10 mouse cellular contexts compared by ENCODE assay signal in genomic region chr9:21245113-21245487, GRCm38 (mm10). TPM values are rescaled to one million over a fixed set of nuclear protein-coding genes. Genes with fewer than 3 reads are reported as not detected.
DNase-seq lines count a peak whose midpoint lies in the region; ATAC-seq and TF ChIP-seq lines count a peak whose summit lies in the region.
"Had no signal": no experiment of that assay in that cellular context is flagged by ENCODE, and none has a peak within 500 bp of the region (broad histone marks: within the 10 kb centered on the region; RNA-seq: fewer than 3 reads in every experiment).

No protein-coding gene starts in this region.

- peaks cover 100% of the 10 kb centered on the region for H3K27me3 ChIP-seq in forebrain, embryonic 10.5 days (ENCODE audit: poor library complexity, severe bottlenecking)
- H3K27me3 ChIP-seq in limb, embryonic 11.5 days (ENCODE audit: control insufficient read depth, insufficient read depth, low read length), result peaks cover 72% of the 10 kb centered on the region
- peaks cover 74% of the 10 kb centered on the region for H3K27me3 ChIP-seq in neural tube, embryonic 15.5 days (replicated peaks)

- WGBS in forebrain, embryonic 10.5 days, result 1% methylated on average over 16 of the region's 16 CpGs
- 3% methylated on average over 16 of the region's 16 CpGs for WGBS in limb, embryonic 11.5 days
- 2% methylated on average over 16 of the region's 16 CpGs for WGBS in neural tube, embryonic 15.5 days

- H3K9ac ChIP-seq in limb, embryonic 11.5 days (ENCODE audit: low read length), result peak overlapping the region; percentile 47
- H3K9ac ChIP-seq in neural tube, embryonic 15.5 days (replicated peaks), result peak overlapping the region; percentile 35

- H3K4me2 ChIP-seq in limb, embryonic 11.5 days (ENCODE audit: low read depth, severe bottlenecking), result peak overlapping the region; percentile 77
- peak overlapping the region; percentile 87 for H3K4me2 ChIP-seq in neural tube, embryonic 15.5 days

- peaks cover 32% of the 10 kb centered on the region for H3K4me1 ChIP-seq in forebrain, embryonic 10.5 days
- H3K4me1 ChIP-seq in limb, embryonic 11.5 days (ENCODE audit: control insufficient read depth, insufficient read depth, low read length), result peaks cover 16% of the 10 kb centered on the region
- peaks cover 36% of the 10 kb centered on the region for H3K4me1 ChIP-seq in neural tube, embryonic 15.5 days

- no peak for DNase-seq in layer of hippocampus, adult 2 months (ENCODE audit: low spot score in 2 of 2)
- DNase-seq in layer of hippocampus, adult 18-20 months (ENCODE audit: low spot score in 2 of 2), result no peak
- DNase-seq in forebrain, embryonic 10.5 days (ENCODE audit: extremely low spot score, low spot score), result no peak
- no peak for DNase-seq in limb, embryonic 11.5 days (ENCODE audit: low spot score)
- DNase-seq in left cerebral cortex, adult 11 months (ENCODE audit: low spot score), result no peak
- DNase-seq in cerebellum, adult 9-11 months, result no peak
- DNase-seq in adipocyte (ENCODE audit: low spot score), result no peak
- DNase-seq: lung, postnatal 36 days had no signal

- peaks cover 6% of the 10 kb centered on the region for H3K9me3 ChIP-seq in forebrain, embryonic 10.5 days
- H3K9me3 ChIP-seq in limb, embryonic 11.5 days (ENCODE audit: control insufficient read depth, low read length), result no peaks in the 10 kb centered on the region
- no peaks in the 10 kb centered on the region for H3K9me3 ChIP-seq in neural tube, embryonic 15.5 days (replicated peaks)

- H3K4me3 ChIP-seq in layer of hippocampus, adult 2 months, result peak overlapping the region; percentile 57
- H3K4me3 ChIP-seq in forebrain, embryonic 10.5 days, result peak overlapping the region; percentile 55
- peak overlapping the region; percentile 45 for H3K4me3 ChIP-seq in limb, embryonic 11.5 days (ENCODE audit: low read depth, low read length)
- peak overlapping the region; percentile 47 for H3K4me3 ChIP-seq in neural tube, embryonic 15.5 days (replicated peaks)

- no peaks in the 10 kb centered on the region for H3K36me3 ChIP-seq in forebrain, embryonic 10.5 days (replicated peaks)
- no peaks in the 10 kb centered on the region for H3K36me3 ChIP-seq in limb, embryonic 11.5 days (ENCODE audit: control insufficient read depth, insufficient read depth, low read length)
- no peaks in the 10 kb centered on the region for H3K36me3 ChIP-seq in neural tube, embryonic 15.5 days

- TF ChIP-seq CTCF in layer of hippocampus, adult 2 months (conservative IDR thresholded peaks at IDR 0.05), result no peak

- no peak for ATAC-seq in limb, embryonic 11.5 days (ENCODE audit: insufficient number of reproducible peaks, low FRiP score, low TSS enrichment, low read depth)
- ATAC-seq in neural tube, embryonic 15.5 days (ENCODE audit: low FRiP score), result no peak

- H3K27ac ChIP-seq in layer of hippocampus, adult 2 months, result peak overlapping the region; percentile 75; the same call in 1 of the 2 replicates
- peak overlapping the region; percentile 30; the same call in 1 of the 2 replicates for H3K27ac ChIP-seq in forebrain, embryonic 10.5 days
- no peak overlapping the region for H3K27ac ChIP-seq in limb, embryonic 11.5 days (replicated peaks; ENCODE audit: low read depth, low read length)
- H3K27ac ChIP-seq in neural tube, embryonic 15.5 days (replicated peaks), result peak overlapping the region; percentile 72

RNA-seq across cellular contexts. Expression of gene S1pr5, which starts 3.1 kb away (rescaled TPM):
- 10 to 100 TPM; 10.6 to 10.9 TPM for total RNA-seq in layer of hippocampus, adult 2 months (2021)
- total RNA-seq in layer of hippocampus, adult 18-20 months (2021), result 10 to 100 TPM; 13.5 to 14.5 TPM
- polyA plus RNA-seq in forebrain, embryonic 10.5 days (2016; fragmentation: Nextera tagmentation; extraction: Ambion mirVana), result 0.07 and 0.10 TPM in 2 replicates
- polyA plus RNA-seq in limb, embryonic 11.5 days (2014; fragmentation: Nextera tagmentation; extraction: Ambion mirVana), result 0.38 and 0.39 TPM in 2 replicates
- 5.8 and 6.7 TPM in 2 replicates for polyA plus RNA-seq in neural tube, embryonic 15.5 days (2015; fragmentation: Nextera tagmentation; extraction: Ambion mirVana)
- polyA plus RNA-seq: testis, adult 2 months had no signal

RNA-seq across cellular contexts. Expression of gene Keap1, which starts 5.9 kb away (rescaled TPM):
- 10 to 100 TPM; 56.7 to 60.6 TPM for total RNA-seq in layer of hippocampus, adult 2 months (2021)
- total RNA-seq in layer of hippocampus, adult 18-20 months (2021), result 10 to 100 TPM; 58.3 to 61.5 TPM
- 46.7 and 48.6 TPM in 2 replicates for polyA plus RNA-seq in forebrain, embryonic 10.5 days (2016; fragmentation: Nextera tagmentation; extraction: Ambion mirVana)
- 31.1 and 35.2 TPM in 2 replicates for polyA plus RNA-seq in limb, embryonic 11.5 days (2014; fragmentation: Nextera tagmentation; extraction: Ambion mirVana)
- polyA plus RNA-seq in neural tube, embryonic 15.5 days (2015; fragmentation: Nextera tagmentation; extraction: Ambion mirVana), result 70.1 and 72.0 TPM in 2 replicates

RNA-seq across cellular contexts. Expression of gene Atg4d, which starts 20.0 kb away (rescaled TPM):
- 10 to 100 TPM; 39.8 to 40.2 TPM for total RNA-seq in layer of hippocampus, adult 2 months (2021)
- total RNA-seq in layer of hippocampus, adult 18-20 months (2021), result 10 to 100 TPM; 43.6 to 50.9 TPM
- 45.2 and 48.5 TPM in 2 replicates for polyA plus RNA-seq in forebrain, embryonic 10.5 days (2016; fragmentation: Nextera tagmentation; extraction: Ambion mirVana)
- 29.5 and 31.9 TPM in 2 replicates for polyA plus RNA-seq in limb, embryonic 11.5 days (2014; fragmentation: Nextera tagmentation; extraction: Ambion mirVana)
- polyA plus RNA-seq in neural tube, embryonic 15.5 days (2015; fragmentation: Nextera tagmentation; extraction: Ambion mirVana), result 50.0 and 52.4 TPM in 2 replicates

RNA-seq across cellular contexts. Expression of gene Kri1, which starts 42.7 kb away (rescaled TPM):
- 10 to 100 TPM; 45.1 to 46.6 TPM for total RNA-seq in layer of hippocampus, adult 2 months (2021)
- 10 to 100 TPM; 39.7 to 46.9 TPM for total RNA-seq in layer of hippocampus, adult 18-20 months (2021)
- 18.3 and 18.8 TPM in 2 replicates for polyA plus RNA-seq in forebrain, embryonic 10.5 days (2016; fragmentation: Nextera tagmentation; extraction: Ambion mirVana)
- polyA plus RNA-seq in limb, embryonic 11.5 days (2014; fragmentation: Nextera tagmentation; extraction: Ambion mirVana), result 14.1 and 16.2 TPM in 2 replicates
- 15.2 and 18.7 TPM in 2 replicates for polyA plus RNA-seq in neural tube, embryonic 15.5 days (2015; fragmentation: Nextera tagmentation; extraction: Ambion mirVana)

RNA-seq across cellular contexts. Expression of gene Cdkn2d, which starts 46.1 kb away (rescaled TPM):
- total RNA-seq in layer of hippocampus, adult 2 months (2021), result 10 to 100 TPM; 53.7 to 54.4 TPM
- total RNA-seq in layer of hippocampus, adult 18-20 months (2021), result 10 to 100 TPM; 53.7 to 56.7 TPM
- polyA plus RNA-seq in forebrain, embryonic 10.5 days (2016; fragmentation: Nextera tagmentation; extraction: Ambion mirVana), result 40.4 and 42.9 TPM in 2 replicates
- 40.6 and 42.7 TPM in 2 replicates for polyA plus RNA-seq in limb, embryonic 11.5 days (2014; fragmentation: Nextera tagmentation; extraction: Ambion mirVana)
- polyA plus RNA-seq in neural tube, embryonic 15.5 days (2015; fragmentation: Nextera tagmentation; extraction: Ambion mirVana), result 120 and 129 TPM in 2 replicates
